Mouse (Mus musculus) large intestine, adult 2 months (tissue): ENCODE data around the gene Zc3h12c. TPM values are rescaled to one million over a fixed set of nuclear protein-coding genes. Genes with fewer than 3 reads are reported as not detected.

ENCODE experiments used
- polyA plus RNA-seq: library from polyadenylated mRNA; depleted of rRNA; stranded (reverse); fragments of >200 nt; gene quantifications from 2 replicates; pipeline ENCODE4 v1.2.3, GENCODE M21; 2012; rRNA removed

The Zc3h12c gene
- polyA plus RNA-seq, 1 experiment = 0.35 TPM

Other genes with a start within 250 kb of the Zc3h12c start
- 31.4 and 42.0 TPM in 2 replicates for gene Fdx1, start 205.0 kb downstream of the Zc3h12c start, polyA plus RNA-seq
- 3.5 and 3.9 TPM in 2 replicates for gene Rdx, start 121.4 kb downstream of the Zc3h12c start, polyA plus RNA-seq